Mouse (Mus musculus): ENCODE data around the gene Klf9. TPM values are rescaled to one million over a fixed set of nuclear protein-coding genes. Genes with fewer than 3 reads are reported as not detected.
A peak's percentile ranks its signal among the peaks of the same experiment; 100 is the strongest.

Klf9 gene
- 0.06 and 0.20 TPM in 2 replicates for polyA plus RNA-seq (2012)

- H3K4me3 ChIP-seq (replicated peaks): peak within 1 kb of the TSS; percentile 80
- H3K9me3 ChIP-seq (ENCODE audit: control insufficient read depth, low read length): no peaks in the 10 kb centered on the region
- peaks cover 52% of the 10 kb centered on the region for H3K4me1 ChIP-seq (ENCODE audit: control insufficient read depth)
- TF ChIP-seq GATA1 (IDR thresholded peaks at IDR 0.05; ENCODE audit: low read length): no peak
- TF ChIP-seq TAL1 (IDR thresholded peaks at IDR 0.05; ENCODE audit: low read length): no peak
- peaks cover 33% of the 10 kb centered on the region for H3K27me3 ChIP-seq (ENCODE audit: control insufficient read depth)
- H3K36me3 ChIP-seq (ENCODE audit: control insufficient read depth): no peaks in the 10 kb centered on the region
Observed at GRCm38 (mm10) chr19:23140689-23141317, at the start of gene Klf9. Gene Klf9, plus strand, starts transcription at chr19:23141226.

GRCm38 (mm10) chr19:23091586-23091985 is 49.4 kb upstream of the Klf9 start:
- Histone ChIP-seq H3K9me3 (ENCODE audit: control insufficient read depth, low read length) (no peaks in the 10 kb centered on the region), H3K4me1 (ENCODE audit: control insufficient read depth) (no peaks in the 10 kb centered on the region), H3K27me3 (ENCODE audit: control insufficient read depth) (no peaks in the 10 kb centered on the region), H3K36me3 (ENCODE audit: control insufficient read depth) (no peaks in the 10 kb centered on the region), H3K4me3 (replicated peaks) (no peak overlapping the region)
- TF ChIP-seq TAL1 (IDR thresholded peaks at IDR 0.05; ENCODE audit: low read length): no peak
- no peak for TF ChIP-seq GATA1 (IDR thresholded peaks at IDR 0.05; ENCODE audit: low read length)

GRCm38 (mm10) chr19:23093548-23093947 is 47.5 kb upstream of the Klf9 start:
- Histone ChIP-seq H3K4me3 (replicated peaks) (no peak overlapping the region), H3K36me3 (ENCODE audit: control insufficient read depth) (no peaks in the 10 kb centered on the region), H3K9me3 (ENCODE audit: control insufficient read depth, low read length) (no peaks in the 10 kb centered on the region), H3K27me3 (ENCODE audit: control insufficient read depth) (no peaks in the 10 kb centered on the region), H3K4me1 (ENCODE audit: control insufficient read depth) (no peaks in the 10 kb centered on the region)
- TF ChIP-seq TAL1 (IDR thresholded peaks at IDR 0.05; ENCODE audit: low read length) (no peak), GATA1 (IDR thresholded peaks at IDR 0.05; ENCODE audit: low read length) (no peak)

GRCm38 (mm10) chr19:23094906-23095305 is 46.1 kb upstream of the Klf9 start:
- H3K4me1 ChIP-seq (ENCODE audit: control insufficient read depth): no peaks in the 10 kb centered on the region
- H3K4me3 ChIP-seq (replicated peaks): no peak overlapping the region
- TF ChIP-seq GATA1 (IDR thresholded peaks at IDR 0.05; ENCODE audit: low read length) (no peak), TAL1 (IDR thresholded peaks at IDR 0.05; ENCODE audit: low read length) (no peak)
- H3K9me3 ChIP-seq (ENCODE audit: control insufficient read depth, low read length): no peaks in the 10 kb centered on the region
- no peaks in the 10 kb centered on the region for H3K36me3 ChIP-seq (ENCODE audit: control insufficient read depth)
- H3K27me3 ChIP-seq (ENCODE audit: control insufficient read depth): no peaks in the 10 kb centered on the region

- TF ChIP-seq GATA1 (IDR thresholded peaks at IDR 0.05; ENCODE audit: low read length) (no peak), TAL1 (IDR thresholded peaks at IDR 0.05; ENCODE audit: low read length) (no peak)
- H3K4me3 ChIP-seq (replicated peaks): no peak overlapping the region
- H3K36me3 ChIP-seq (ENCODE audit: control insufficient read depth): no peaks in the 10 kb centered on the region
- no peaks in the 10 kb centered on the region for H3K27me3 ChIP-seq (ENCODE audit: control insufficient read depth)
- H3K9me3 ChIP-seq (ENCODE audit: control insufficient read depth, low read length): no peaks in the 10 kb centered on the region
- H3K4me1 ChIP-seq (ENCODE audit: control insufficient read depth): no peaks in the 10 kb centered on the region
Observed at GRCm38 (mm10) chr19:23106859-23107258, 34.2 kb upstream of the Klf9 start.

- Histone ChIP-seq H3K4me1 (ENCODE audit: control insufficient read depth) (no peaks in the 10 kb centered on the region), H3K27me3 (ENCODE audit: control insufficient read depth) (no peaks in the 10 kb centered on the region), H3K36me3 (ENCODE audit: control insufficient read depth) (no peaks in the 10 kb centered on the region), H3K4me3 (replicated peaks) (no peak overlapping the region), H3K9me3 (ENCODE audit: control insufficient read depth, low read length) (no peaks in the 10 kb centered on the region)
- no peak for TF ChIP-seq GATA1 (IDR thresholded peaks at IDR 0.05; ENCODE audit: low read length)
- TF ChIP-seq TAL1 (IDR thresholded peaks at IDR 0.05; ENCODE audit: low read length): no peak
Observed at GRCm38 (mm10) chr19:23107335-23107734, 33.7 kb upstream of the Klf9 start.

- no peaks in the 10 kb centered on the region for H3K36me3 ChIP-seq (ENCODE audit: control insufficient read depth)
Observed at GRCm38 (mm10) chr19:23121875-23122274, 19.2 kb upstream of the Klf9 start.

GRCm38 (mm10) chr19:23124023-23124550 is 16.9 kb upstream of the Klf9 start:
- Histone ChIP-seq H3K36me3 (ENCODE audit: control insufficient read depth) (no peaks in the 10 kb centered on the region), H3K4me3 (replicated peaks) (no peak overlapping the region), H3K27me3 (ENCODE audit: control insufficient read depth) (peaks cover 2% of the 10 kb centered on the region), H3K4me1 (ENCODE audit: control insufficient read depth) (no peaks in the 10 kb centered on the region; the same call in none of the 2 replicates), H3K9me3 (ENCODE audit: control insufficient read depth, low read length) (no peaks in the 10 kb centered on the region)
- TF ChIP-seq TAL1 (IDR thresholded peaks at IDR 0.05; ENCODE audit: low read length) (no peak), GATA1 (IDR thresholded peaks at IDR 0.05; ENCODE audit: low read length) (no peak)

More at GRCm38 (mm10) chr19:23121875-23122274, 19.2 kb upstream of the Klf9 start:
- TF ChIP-seq GATA1 (IDR thresholded peaks at IDR 0.05; ENCODE audit: low read length) (no peak), TAL1 (IDR thresholded peaks at IDR 0.05; ENCODE audit: low read length) (no peak)
- no peak overlapping the region for H3K4me3 ChIP-seq (replicated peaks)
- H3K4me1 ChIP-seq (ENCODE audit: control insufficient read depth): no peaks in the 10 kb centered on the region; the same call in none of the 2 replicates
- no peaks in the 10 kb centered on the region for H3K9me3 ChIP-seq (ENCODE audit: control insufficient read depth, low read length)
- peaks cover 2% of the 10 kb centered on the region for H3K27me3 ChIP-seq (ENCODE audit: control insufficient read depth)

- Histone ChIP-seq H3K36me3 (ENCODE audit: control insufficient read depth) (no peaks in the 10 kb centered on the region), H3K9me3 (ENCODE audit: control insufficient read depth, low read length) (no peaks in the 10 kb centered on the region), H3K4me3 (replicated peaks) (no peak overlapping the region), H3K27me3 (ENCODE audit: control insufficient read depth) (peaks cover 2% of the 10 kb centered on the region), H3K4me1 (ENCODE audit: control insufficient read depth) (peaks cover 9% of the 10 kb centered on the region)
- TF ChIP-seq TAL1 (IDR thresholded peaks at IDR 0.05; ENCODE audit: low read length): no peak
- no peak for TF ChIP-seq GATA1 (IDR thresholded peaks at IDR 0.05; ENCODE audit: low read length)
Observed at GRCm38 (mm10) chr19:23125227-23126150, 15.5 kb upstream of the Klf9 start.
